Mouse (Mus musculus): ENCODE measurements around the gene Slc39a3.
"Not testable (repeated sequence)": the region's sequence is repeated elsewhere in the genome, so short reads cannot be mapped to it uniquely, and the experiment has no call there.

The Slc39a3 gene

DNA sequence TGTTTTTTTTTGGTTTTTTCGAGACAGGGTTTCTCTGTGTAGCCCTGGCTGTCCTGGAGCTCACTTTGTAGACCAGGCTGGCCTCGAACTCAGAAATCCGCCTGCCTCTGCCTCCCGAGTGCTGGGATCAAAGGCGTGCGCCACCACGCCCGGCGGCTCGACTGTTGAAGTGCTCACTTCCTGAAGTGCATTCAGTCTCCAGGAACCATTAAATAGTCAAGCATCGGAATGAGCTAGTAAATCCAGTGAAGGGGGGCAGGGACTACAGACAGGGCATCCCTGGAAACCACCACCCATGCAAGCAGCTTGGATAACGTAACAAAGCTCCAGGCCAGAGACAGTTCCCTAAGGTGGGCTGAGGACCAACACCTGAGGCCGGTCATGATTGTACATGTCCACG, 8.0 kb upstream of the Slc39a3 start:
- not testable (repeated sequence) for DNase-seq (ENCODE audit: low spot score)

DNA sequence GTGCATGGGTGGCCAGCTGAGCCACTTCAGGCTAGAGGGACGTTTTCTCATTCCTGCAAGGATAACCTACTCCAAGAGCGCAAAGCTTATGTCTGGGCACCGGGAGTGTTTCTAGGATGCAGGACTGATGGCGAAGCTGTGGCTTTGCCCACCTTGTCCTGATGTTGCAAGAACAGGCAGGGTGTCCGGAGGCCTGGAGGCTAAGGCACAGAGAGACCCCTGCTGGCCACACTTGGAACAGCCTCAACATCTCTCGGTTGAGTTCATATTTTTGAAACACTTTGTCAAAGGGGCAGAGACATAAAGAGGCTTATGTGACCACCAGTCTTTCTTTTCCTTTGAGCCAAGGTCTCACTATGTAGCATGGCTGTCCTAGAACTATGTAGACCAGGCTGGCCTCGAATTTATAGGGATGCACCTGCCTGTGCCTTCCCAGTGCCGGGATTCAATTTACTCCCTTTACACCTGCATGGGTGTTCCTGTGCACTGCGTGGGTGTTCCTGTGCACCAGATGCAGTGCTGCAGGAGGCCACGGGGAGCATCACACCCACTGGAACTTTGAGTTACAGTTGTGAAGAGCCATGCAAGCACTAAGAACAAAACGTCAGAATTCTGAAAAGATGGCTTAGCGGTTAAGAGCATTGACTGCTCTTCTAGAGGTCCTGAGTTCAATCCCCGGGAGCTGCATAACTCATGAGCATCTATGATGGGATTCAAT, 4.4 kb upstream of the Slc39a3 start:
- DNase-seq (ENCODE audit: low spot score) = peak; percentile 64

GRCm38 (mm10) chr10:81036251-81036650, 975 bp downstream of the Slc39a3 start:
- DNase-seq (ENCODE audit: low spot score) = no peak

GRCm38 (mm10) chr10:81033586-81033985, 3.6 kb downstream of the Slc39a3 start:
- DNase-seq (ENCODE audit: low spot score) = no peak

DNA sequence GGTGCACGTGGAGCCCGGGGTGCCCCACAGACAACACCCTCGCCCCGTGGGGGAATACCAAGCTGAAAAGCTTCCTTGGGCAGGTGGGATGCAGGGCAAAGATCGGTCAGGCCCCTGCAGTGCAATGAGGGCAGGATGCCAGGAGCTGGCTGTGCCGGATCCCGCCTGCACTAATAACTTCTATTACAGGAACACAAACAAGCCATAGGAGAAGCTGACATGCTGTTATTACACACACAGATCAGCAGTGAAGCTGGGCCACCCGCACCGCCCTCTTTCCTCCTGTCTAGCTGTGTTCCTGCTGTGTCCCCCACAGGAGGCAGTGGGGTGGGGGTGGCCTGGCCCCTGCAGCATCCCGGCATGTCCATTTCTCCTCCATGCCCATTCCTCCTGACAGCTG, 8.2 kb downstream of the Slc39a3 start:
- no peak for DNase-seq (ENCODE audit: low spot score)

DNA sequence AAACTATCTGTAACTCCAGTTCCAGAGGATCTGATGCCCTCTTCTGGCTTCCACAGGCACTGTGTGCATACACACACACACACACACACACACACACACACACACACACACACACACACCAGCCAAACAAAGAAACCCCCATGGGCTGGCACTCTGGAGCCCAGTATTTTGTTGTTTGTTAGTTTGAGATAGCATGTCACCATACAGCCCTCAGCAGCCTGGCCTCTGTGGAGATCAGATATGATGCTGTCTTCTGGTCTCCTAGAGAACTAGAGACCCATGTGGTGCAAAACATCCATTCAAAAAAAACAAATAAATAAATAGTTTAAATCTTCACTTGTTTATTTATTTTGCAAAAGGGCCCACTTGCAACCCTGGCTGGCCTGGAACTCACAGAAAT, 9.0 kb downstream of the Slc39a3 start:
- no peak for DNase-seq (ENCODE audit: low spot score)

DNA sequence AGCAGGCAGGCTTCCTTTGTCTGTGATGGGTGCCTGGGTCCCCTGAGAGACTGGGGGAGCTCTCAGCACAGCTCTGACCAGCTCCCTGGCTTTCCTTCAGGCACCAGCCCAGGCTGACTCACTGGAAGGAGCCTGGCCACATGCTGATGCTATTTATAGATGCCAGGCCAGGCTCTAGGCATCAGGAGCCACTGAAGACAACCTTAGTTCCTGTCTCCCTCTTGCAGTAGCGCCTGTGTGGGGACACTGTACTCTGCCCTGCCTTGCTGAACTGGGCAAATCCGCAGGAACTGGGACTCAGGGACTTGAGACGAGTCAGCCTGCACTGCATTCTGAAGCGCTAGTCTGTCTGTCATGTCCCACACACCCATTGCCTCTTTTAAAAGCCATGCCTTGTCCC, 9.9 kb downstream of the Slc39a3 start:
- no peak for DNase-seq (ENCODE audit: low spot score)

DNA sequence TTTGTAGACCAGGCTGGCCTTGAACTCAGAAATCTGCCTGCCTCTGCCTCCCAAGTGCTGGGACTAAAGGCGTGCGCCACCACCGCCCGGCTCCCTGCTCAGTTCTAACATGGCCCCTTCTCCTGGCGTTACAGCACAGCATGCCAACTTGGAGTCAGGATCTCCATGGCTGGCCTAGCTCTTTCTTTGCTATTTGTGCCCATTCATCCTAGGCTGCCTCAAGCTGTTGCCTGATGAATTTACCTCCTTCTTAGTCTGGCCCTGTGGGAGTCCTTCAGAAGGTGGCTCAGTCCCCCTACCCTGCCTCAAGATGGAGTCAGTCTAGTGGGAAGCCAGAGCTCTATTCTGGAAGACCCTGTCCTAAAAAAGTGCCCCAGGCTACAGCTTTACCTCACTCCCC, 10.4 kb downstream of the Slc39a3 start:
- no peak for DNase-seq (ENCODE audit: low spot score)

- no peak for DNase-seq (ENCODE audit: low spot score)
Observed at GRCm38 (mm10) chr10:81025639-81026275, 11.5 kb downstream of the Slc39a3 start, which contains the start of gene Diras1. Gene Diras1, minus strand, starts transcription at chr10:81025662.

- DNase-seq (ENCODE audit: low spot score) = no peak
Observed at GRCm38 (mm10) chr10:81025047-81025621, 12.1 kb downstream of the Slc39a3 start.

GRCm38 (mm10) chr10:81024346-81024937, 12.8 kb downstream of the Slc39a3 start:
- no peak for DNase-seq (ENCODE audit: low spot score)

GRCm38 (mm10) chr10:81022744-81023143, 14.5 kb downstream of the Slc39a3 start:
- DNase-seq (ENCODE audit: low spot score) = no peak

DNA sequence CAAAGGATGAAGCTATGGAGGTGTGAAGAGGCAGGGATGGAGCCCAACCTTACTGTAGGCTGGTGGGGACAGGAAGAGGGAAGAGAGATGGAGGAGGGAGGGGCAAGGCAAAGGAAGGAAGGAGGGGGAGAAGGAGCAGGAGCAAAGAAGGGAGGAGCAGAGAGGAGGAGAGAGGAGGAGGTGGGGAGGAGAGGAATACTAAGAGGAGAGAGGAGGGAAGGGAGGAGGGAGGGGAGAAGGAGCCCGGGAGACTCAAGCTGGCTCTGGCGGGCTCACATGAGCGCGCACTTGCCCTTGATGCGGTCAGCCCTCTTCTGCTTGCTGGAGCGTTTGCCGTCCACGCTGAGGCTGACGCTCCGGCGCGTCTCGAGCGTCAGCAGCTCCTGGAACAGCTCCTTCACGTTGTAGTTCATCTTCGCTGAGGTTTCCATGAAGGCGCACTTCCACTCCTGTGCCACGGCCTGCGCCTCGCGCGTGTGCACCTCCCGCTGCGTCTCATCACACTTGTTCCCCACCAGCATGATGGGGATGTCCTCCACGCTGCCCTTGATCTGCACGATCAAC, 15.6 kb downstream of the Slc39a3 start:
- no peak for DNase-seq (ENCODE audit: low spot score)

DNA sequence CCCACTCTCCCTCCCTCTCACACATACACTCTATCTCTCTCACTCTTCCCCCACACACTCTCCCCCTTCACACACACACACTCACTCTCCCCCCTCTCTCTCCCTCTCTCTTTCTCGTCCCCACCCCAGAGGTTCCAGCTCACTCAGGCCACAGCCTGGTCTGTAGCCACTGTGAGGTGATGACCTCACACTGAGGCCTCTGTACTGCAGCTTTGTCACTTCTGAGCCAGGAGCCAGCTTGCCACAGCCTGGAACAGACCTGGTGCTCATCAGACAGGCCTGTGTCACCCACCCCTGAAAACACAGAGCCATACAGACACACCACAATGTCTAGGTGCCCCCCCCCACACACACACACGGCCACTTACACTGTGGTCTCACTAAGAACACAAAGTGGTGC, 17.0 kb downstream of the Slc39a3 start:
- no peak for DNase-seq (ENCODE audit: low spot score)

DNA sequence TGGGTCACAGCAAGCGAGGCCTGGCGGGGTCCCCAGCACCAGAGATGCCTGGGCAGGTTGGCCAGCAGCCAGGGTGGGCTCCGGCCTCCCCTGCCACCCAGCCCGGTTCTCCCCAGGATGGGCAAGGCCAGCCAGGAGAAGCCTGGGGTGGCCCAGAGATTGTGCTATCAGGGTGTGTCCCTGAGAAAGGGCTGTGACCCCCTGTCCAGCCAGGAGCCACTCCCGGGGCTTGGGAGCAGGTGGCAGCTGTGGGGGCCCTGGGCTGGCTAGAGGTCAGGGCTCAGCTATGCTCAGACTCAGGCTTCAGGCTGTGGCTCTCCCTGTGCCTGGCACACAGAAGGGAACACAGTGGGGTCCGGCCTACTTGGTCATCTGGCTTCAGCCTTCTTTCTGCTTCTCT, 17.5 kb downstream of the Slc39a3 start:
- DNase-seq (ENCODE audit: low spot score) = no peak

GRCm38 (mm10) chr10:81018326-81018725, 18.9 kb downstream of the Slc39a3 start:
- DNase-seq (ENCODE audit: low spot score) = no peak

DNA sequence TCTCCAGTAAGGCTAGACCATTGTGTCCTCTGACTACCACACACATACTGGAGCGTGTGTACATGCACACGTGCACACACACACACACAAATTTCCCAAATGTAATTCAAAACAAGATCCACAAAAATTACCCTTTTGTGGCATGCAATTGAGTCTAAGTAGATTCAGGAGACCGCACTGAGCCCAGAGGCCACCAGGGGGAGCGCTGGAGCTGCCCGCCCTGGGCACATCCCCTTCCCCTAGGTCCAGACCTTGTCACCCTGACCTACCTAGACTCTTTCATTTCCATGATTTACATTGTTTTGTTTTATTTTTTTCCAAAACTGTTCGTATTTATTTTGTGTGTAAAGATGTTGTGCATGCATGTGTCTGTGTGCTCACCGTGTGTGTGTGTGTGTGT, 20.6 kb downstream of the Slc39a3 start:
- DNase-seq (ENCODE audit: low spot score) = peak; percentile 60

GRCm38 (mm10) chr10:81015666-81016065, 21.6 kb downstream of the Slc39a3 start:
- DNase-seq (ENCODE audit: low spot score) = no peak

DNA sequence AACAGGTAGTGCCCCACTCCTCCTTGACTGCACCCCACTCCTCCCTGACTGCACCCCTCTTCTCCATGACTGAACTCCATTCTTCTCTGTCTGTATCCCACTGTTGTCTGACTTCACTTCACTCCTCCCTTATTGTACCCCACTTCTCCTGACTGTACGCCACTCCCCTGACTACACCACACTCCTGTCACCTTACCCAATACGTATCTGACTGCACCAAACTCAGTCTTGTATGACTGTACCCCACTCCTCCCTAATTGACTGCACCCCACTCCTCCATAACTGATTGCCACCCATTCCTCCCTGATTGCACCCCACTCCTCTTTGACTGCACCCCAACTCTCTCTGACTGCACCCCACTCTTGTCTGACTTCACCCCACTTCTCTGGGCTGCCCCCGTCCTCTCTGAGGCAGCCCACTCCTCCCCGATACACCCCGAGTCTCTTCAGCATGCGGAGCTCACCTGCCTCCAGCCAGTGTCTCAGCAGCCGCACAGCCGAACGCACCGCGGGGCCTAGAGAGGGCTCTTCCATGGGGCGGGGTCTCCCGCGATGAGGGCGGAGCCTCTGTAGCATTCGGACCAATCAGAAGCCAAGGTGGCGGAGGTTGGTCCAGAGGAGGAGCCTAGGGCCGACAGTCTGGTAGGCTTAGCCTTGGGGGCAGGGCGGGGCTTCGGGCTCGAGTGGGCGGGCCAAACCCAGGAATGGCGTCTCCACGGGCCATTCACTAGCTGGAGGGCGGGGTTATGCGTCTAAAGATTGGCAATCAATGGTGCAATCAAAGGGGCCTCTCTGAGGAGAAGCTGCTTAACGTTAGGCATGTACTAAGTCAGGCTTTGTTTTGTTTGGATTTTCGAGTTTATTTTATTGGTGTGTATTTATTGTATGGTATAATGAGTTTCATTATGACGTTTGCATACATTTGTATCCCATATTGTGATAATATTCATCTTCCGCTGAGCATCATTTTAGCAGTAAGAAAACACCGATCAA, 22.5 kb downstream of the Slc39a3 start, which contains the start of gene Gng7:
Gene Gng7, minus strand, starts transcription at position 553 of the 992 bp plus-strand sequence.
- DNase-seq (ENCODE audit: low spot score) = peak; percentile 87

GRCm38 (mm10) chr10:81010851-81011250, 26.4 kb downstream of the Slc39a3 start:
- DNase-seq (ENCODE audit: low spot score) = no peak

GRCm38 (mm10) chr10:81007240-81007639, 30.0 kb downstream of the Slc39a3 start:
- no peak for DNase-seq (ENCODE audit: low spot score)
